Mouse (Mus musculus) ES-E14 (cell line): ENCODE measurements around the gene Mpo.

Experiments
- HCFC1 ChIP-seq: IDR thresholded peaks from 2 replicates; pipeline ENCODE4 v1.6.1; 2012; ENCODE audit warnings: low read length, inconsistent platforms, borderline replicate concordance; ENCODE audit not compliant: insufficient read depth
- ZNF384 ChIP-seq: IDR thresholded peaks from 2 replicates; pipeline ENCODE4 v1.6.1; 2012; ENCODE audit warnings: low read depth, low read length, inconsistent platforms

DNA sequence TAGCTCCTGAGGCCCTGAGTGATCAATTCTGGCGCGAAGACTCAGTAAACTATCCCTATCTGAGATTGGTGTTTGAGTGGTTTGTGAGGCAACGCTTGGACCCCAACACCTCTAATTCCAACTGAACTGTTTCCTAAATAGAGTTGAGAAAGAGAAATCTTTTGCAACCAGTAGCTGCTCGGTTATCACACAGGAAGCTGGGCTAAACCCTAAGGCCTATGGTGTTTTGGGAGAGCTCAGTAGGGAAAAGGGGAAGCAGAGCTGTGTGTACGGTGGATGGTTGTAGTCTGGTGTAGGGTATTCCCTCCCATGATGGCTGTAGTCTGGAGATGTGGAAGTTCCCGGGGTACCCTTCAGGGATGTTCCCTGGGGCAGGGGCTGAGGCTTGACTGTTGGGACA is 3.3 kb upstream of the Mpo start:
- TF ChIP-seq HCFC1: no peak
- no peak for TF ChIP-seq ZNF384
